Mouse (Mus musculus): Measurements from ENCODE around the gene Cfap97.

DNA sequence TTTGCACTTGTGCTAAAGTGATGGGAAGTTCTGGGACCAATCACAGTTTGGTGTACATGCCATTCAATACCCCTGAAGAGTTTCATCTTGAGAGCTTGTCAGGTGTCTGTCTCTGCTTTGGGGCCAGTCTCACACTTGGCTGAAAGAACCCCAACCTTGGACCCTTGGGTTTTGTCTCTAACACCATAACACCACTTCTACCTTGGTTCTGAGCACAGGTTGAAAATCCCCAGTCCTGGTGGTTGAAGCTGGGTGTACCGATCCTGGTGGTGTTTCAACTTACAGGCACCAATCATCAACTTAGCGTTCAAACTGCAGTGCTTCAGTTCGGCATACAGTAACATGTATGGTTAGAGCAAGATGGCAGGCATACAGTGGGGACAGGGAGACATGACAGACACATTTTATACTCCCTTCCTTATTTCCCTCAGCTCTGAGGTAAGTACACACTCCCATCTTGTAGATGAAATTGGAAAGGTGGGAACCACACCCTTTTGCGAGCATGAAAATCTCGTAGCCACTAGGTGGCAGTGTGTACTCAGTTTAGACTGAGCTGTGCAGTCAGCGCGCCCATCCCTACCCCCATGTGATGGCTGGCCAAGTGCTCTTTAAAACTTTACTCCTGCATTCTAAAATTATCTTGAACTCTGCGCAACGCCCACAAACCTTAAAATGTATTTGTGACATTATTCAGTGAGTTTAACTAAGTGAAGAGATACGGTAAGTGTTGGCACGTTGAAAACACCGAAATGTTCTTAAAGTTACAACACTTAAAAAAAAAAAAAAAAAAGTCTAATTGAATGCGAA, 90.2 kb downstream of the Cfap97 start:
- TF ChIP-seq POLR2A (IDR thresholded peaks at IDR 0.05; ENCODE audit: borderline replicate concordance, extremely low read depth, low read depth, low read length) (no peak), CTCF (IDR thresholded peaks at IDR 0.05; ENCODE audit: insufficient read depth, low read length) (peak; percentile 87)

All from lung, adult 2 months (tissue).